Mouse (Mus musculus): Measurements from ENCODE around the gene Scnn1a.

The Scnn1a gene

DNA sequence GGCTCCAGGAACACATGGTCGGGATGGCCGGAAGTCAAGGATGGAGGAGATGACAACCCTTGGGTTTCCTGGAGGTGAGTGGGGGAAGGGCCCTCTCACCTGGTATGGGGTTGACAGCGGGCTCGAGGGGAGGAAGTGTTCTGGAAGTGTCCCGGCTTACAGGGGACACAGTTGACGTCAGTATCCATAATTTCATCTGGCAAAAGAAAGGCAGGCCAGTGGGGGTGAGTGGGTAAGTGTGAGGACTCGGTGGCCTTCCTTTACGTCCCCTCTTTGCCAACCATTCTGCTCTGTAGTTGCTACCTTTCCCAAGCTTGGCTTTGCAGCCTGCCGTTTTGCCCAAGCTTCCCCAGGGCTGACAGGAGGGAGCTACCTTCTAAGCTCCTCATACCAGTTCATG is 8.3 kb upstream of the Scnn1a start:
- no peak for DNase-seq

DNA sequence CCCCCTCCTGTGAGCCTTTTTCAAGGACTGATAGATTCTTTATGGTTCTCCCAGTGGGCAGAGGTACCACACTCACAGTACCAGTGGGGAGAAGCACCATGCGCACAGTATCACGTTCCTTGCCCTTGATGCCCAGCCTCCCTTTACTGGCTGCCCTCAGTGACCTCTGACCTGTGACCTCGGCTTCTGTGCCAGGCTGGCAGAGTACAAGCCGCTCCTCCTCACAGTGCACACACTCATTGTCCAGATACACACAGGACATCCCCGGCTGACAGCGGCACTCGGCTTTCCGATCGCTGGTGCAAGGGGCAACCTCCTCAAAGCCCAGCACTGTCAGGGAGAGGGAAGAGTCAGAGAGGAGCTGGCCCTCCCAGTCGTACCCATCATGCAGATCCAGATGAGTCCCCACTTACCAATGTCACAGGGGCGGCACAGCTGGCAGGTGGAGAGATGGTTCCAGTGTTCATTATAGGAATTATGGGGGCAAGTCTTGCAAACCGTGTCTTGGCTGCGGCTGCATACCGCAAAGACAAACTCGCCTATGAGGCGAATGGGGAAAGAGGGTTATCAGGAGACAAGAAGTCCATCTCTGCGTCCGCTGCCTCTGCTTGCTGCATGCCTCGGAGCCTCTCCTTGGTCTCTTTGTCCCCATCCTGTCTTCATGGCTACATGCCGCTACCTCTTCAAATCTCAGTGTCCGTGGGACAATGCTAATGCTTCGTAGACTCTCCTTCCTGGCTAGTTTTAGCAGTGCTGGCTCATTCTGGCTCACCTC is 7.7 kb upstream of the Scnn1a start:
- no peak for DNase-seq

DNA sequence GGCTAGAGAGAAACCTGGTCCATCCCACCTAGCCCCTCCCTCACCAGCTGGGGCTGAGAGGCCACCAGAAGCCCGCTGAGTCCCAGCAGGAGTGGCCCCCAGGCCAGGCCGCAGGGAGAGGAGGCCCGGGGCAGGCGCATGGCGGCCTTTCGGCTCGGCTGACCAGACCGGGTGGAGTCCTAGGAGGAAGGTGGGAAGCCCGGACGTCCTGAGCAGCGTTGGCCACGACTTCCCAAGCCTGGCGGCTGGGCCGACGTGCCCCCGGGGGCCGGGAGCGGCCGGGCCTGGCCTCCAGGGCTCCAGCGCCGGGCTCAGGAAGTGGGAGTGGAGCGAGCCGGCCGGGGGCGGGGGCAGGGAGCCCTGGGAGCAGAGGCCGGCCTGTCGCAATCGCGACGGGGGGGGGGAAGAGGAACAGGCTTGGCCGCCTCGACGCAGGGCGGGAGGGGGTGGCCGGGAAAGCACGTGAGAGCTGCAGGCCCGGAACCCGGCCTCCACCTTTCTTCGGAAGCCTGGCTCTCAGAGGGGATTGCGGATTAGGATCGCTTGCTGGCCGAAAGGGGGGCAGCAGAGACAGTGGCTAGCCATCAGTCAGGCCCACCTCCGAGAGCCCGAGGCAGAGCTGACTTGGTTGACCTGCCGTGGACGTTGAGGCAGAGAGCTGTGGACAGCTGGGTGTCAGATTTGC is 6.8 kb upstream of the Scnn1a start, which contains the start of gene Ltbr:
Gene Ltbr, minus strand, starts transcription at position 340 of the 685 bp plus-strand sequence.
- DNase-seq, result peak; percentile 70 to 77

DNA sequence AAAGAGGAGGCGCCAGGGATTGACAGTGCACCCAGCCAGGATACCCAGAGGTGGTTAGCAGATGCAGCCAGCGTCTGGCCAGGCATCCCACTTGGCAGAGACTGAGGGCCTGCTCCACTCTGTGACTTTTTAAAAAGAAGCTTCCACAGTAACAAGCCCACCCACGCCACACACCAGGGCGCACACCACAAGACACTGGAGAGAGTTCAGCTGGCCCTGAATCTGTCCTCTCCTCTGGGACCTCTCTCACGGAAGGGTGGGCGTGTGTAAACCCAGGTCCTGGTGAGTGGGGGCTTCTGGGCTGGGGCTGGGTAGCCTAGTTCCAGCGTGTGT is 6.3 kb upstream of the Scnn1a start:
- DNase-seq, result no peak

DNA sequence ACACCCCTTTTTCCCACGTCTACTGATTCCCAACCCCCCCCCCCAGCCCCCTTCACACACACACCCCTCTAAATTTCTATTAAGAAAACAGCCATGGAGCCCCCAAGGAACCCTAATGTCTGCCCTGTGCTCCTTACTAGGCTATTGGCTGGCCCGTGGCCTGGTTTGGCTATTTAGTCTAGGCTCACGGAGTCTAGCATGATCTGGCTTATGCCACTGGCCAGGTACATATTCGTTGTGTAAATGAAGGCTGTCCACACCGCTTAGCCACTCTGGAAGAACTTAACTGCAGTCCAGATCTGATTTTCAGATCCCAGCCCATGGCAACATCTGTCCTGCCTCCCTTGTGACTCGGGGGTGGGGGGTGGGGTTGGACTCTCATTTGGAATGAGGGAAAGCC is 5.7 kb upstream of the Scnn1a start:
- no peak for DNase-seq

DNA sequence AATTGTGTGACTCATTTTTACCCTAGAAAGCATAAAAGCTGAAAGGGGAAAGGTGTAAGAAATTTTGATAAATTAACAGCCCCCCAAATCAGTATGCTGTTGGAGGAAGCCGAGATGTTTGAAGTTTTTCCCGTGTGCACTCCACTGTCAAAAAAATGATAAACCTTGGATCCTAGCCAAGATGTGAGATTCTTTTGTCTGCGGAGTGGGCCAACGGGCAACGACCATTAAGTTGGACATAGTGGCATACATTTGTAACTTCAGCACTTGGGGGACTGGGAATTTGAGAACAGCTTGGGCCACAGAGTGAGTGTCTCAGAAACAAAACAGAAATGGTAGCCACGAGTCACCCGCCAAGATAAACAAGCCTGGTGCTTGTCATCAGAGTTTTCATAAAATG is 3.4 kb upstream of the Scnn1a start:
- DNase-seq, result no peak

DNA sequence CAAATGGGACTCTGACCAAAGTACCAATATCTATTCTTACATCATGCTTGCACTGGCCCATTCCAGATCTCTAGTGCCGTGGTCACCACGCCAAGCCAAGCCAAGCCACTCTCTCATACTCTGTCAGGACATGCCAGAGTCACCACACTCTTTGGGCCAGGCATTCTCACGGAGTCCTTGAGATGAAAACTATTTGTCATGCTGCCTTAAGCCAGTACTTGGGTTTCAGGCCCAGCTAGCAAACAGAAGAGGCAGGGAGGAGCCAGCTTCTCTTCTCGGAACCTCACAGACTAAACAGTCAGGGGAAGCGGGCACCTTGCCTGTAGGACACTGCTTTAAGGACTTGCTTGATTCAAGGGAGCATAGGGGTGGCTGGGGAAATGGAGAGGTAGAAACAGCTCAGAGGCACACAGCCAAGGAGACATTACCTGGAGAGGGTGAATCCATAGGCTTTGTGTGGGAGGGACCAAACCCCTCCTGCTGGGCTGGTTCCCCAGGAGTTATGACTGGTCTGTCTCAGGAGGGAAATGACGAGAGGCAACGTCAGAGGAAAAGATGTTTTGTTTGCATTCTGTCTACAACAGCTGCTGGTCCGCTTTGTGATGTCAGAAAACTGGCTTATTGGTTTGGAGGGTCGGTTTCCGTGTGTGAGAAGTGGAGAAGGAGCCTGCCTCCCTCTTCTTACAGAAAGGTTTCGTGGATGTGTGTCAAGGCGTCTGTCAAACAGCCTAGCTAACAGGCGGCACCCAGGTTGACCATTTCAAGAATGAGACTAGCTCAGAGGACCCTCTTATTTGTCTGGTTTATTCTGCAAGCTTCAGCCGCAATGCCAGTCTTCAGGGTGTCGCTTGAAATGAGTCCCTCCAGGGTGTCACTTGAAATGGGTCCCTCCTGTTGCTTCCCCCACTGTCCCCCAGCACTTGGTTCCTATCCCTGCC is 1.2 kb upstream of the Scnn1a start:
- DNase-seq, result no peak

DNA sequence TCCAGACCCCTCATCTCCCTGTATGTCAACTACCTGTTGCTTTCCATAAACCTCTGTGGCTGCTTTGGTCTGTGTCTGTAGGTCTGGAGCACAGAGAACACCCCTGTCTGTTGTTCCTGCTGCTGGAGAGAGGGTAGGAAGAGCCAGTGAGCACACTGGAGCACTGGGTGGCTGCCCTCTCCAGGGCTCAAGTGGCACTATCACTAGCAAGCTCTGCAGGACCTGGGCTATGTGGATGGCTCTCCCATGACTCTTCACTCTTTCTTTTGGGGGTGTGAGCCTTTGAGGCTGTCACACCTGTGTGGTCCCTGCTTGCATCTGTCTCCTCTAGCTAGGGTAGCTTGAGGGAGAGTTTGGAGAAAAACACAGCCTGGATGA is 551 bp upstream of the Scnn1a start:
- no peak for DNase-seq

DNA sequence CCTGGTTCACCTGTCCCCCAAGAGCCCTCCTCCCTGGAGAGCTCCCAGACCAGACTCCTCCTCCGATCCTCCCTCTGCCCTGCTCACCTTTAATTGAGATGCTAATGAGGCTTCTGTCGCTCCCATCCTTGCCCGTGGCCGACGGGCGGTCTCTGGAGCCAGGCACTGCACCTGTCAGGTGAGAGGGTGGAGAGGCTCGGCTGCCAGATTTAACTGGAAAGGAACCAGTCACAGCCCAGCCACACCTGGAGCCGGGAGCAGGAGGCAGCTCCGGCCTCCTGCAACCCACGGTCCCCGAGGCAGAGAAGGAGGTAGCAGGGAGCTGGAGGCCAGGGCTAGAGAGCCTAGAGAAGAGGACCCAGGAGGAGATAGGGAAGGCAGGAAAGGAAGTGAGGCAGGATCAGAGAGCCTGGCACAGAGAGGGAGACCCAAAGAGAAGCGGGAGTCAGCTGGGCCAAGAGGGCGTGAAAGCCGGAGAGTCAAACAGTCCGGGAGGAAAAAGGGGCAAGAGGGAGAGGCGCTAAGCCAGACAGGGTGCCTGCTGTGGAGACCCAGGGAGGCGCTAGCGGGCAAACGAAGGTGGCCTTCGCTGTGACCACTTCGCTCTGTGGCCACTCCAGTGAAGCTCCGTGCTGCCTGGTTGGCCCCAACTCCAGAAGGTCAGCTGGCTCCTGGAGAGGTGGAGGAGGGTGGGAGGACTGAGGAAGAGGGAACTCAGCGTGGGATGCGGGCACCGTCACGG is 826 bp downstream of the Scnn1a start:
- peak in 1 of 2 experiments; percentile 31 for DNase-seq

DNA sequence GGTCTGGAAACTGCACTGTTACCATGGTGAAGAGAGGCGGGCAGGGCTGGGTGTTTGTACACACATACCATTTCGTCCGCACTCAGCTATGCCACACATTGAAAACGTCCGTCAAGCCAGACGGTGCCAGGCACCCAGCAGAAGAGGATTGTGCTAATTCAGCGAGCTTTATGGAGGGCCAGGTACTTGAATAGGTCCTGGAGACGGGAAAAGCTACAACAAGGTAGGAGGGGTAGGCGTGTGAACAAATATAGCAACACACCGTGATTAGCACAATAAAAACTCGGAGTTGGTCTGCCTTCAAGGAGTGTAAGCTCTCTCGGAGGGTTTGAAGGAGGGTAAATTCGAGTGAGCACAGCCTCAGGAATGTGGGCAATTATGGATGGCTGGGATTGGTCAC is 2.3 kb downstream of the Scnn1a start:
- DNase-seq, result no peak

DNA sequence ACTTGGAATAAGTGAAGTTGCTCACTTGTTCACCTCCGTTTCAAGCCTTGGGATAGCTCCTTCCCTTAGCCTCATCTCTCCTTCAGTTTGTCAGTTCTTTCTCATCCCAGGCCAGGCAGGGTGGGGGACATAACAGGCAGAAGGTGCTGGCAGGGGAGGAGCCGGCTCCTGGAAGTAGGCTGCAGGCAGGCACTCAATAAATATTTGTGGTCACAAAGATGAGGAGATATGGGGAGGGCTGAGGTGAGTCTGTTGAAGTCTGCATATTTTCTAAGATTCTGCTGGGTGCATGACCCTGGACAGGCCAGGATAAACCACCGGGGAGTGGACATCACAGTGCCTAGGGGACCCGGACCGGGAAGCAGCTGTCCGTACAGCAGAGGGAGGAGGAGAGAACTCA is 3.1 kb downstream of the Scnn1a start:
- no peak for DNase-seq

DNA sequence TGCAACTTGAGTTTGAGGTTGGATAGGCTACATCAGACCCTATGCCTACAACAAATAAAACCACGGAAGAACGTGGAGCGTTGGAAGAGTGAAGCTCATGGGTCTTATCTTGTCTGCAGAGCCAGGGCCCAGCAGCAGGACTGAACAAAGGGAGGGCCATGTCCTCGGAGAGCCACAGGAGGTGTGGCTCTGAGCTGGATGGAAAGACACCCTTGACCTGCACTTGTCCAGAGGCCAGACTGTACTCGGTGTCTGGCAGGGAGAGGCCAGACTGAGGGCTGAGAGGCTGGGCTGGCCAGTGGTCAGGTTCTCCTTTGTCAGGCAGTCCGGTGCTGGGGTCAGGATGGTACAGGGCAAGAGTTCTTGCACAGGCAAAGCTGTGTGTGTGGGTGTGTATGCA is 4.9 kb downstream of the Scnn1a start:
- no peak for DNase-seq

DNA sequence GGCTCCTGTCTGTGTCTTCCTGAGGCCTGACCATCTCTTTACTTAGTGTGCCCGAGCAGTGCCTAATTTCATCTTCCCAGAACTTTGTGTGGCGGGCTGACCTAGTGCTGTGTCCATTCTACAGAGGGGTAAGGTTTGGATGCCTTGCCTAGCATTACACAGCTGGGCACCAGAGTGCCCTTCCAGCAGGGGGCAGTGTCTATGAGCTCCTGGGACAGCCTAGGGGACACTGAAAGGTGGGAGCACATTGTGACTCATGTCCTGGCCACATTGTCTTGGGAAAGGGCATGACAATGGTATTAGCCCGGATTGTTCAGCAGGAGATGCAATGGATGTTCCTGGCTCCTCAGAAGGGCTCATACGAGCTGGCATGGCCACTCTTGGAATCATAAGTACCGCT is 7.8 kb downstream of the Scnn1a start:
- no peak for DNase-seq

DNA sequence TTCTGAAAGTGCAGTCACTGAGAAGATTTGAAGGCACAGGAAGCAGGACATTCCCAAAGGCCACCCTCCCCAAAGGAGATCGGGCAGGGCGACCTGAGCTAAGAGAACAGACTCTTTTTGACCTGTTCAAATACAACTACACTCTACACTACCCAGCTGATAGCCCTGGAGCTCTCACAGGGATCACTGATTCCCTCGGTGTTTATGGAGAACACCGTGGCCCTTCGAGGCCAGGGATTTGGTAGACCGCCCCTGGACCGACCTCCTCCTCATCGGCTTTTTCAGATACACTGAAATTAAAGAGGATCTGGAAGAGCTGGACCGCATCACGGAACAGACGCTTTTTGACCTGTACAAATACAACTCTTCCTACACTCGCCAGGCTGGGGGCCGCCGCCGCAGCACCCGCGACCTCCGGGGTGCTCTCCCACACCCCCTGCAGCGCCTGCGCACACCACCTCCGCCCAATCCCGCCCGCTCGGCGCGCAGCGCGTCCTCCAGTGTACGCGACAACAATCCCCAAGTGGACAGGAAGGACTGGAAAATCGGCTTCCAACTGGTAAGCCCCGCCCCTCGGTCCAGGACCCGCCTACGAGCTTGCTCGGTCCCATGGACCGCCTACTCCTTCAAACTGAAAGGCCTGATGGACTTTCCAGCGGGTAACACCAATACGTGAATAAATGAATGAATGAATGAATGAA is 10.3 kb downstream of the Scnn1a start:
- DNase-seq, result peak; percentile 73 to 80

DNA sequence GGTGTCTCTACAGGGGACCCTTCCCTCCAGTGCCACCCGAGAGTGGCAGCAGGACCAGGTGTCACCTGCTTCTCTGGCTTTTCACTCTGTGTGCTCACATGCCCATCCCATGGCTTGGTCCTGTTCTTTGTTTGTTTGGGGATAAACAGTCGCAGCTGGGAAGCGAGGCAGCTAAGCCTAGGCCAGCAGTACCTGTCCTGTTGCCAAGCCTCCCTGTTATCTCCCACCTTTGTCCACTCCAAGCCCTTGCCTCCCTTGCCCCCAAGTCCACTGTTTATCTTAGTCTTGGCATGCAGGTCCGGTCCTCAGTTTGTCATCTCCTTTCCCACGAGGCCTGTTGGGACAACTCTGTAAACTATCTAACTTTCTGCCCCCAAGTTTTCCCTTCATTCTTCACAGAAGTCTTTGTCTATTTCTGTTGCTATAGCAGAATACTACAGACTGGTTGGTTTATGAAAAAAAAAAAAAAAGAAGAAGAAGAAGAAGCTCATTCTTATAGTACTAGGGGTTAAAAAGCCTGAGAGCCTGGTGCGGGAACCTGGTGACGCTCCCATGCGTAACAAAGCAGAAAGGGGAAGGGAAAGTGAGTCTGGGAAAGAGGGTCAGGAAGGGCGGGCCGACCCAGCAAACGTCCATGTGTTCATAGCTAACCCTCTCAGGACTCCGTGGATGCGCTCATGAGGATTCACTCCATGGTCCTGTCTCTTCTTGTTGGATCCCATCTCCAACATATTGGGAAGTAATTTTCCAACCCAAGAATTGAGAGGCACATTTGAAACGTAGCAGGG is 12.8 kb downstream of the Scnn1a start:
- DNase-seq, result no peak

DNA sequence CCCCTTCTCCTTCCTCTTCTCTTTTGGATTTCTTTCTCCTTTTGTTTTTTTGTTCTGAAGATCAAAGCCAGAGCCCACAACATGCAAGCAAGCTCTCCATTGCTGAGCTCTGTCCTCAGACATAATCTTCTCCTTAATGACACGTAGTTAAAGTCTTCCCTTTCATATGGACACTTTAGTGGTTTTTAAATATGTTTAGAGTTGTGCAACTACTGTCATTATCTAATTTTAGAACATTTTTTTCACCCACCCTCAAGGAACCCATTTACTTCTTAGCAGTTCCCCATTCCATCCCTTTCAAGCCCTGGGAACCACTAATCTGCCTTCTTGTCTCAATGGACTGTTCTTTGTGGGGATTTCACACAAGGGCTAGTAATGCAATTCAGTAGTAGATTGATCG is 13.9 kb downstream of the Scnn1a start:
- no peak for DNase-seq

DNA sequence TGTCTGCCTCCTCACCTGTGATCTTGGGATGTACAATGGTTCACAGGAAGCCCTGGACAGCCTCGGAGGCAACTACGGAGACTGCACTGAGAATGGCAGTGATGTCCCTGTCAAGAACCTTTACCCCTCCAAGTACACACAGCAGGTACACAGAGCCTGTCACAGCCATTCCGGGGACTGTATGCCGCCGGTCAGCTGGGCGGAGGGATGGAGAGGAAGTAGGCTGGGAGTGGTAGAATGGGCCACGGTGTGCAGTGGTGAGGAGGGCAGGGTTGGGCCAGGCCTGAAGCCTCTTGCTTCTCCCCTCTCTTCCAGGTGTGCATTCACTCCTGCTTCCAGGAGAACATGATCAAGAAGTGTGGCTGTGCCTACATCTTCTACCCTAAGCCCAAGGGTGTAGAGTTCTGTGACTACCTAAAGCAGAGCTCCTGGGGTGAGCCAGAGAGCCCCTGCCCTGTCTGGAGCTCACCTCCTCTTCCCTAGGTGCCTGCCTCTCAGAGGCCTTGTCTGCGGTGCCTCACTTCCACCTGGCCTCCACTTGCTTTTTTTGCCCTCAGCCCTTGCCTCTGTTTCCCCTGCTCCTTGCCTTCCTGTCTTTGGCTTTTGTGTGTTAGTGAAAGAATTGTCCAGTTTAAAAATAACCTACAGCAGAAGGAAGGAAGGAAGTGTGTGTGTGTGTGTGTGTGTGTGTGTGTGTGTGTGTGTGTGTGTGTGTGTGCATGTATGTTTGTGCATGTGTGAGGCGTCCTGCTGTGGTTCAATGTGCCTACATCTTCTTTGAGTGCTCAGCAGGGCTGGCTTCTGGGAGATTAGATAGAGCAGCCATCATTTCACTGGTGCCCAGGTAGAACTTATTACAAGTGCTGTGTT is 18.6 kb downstream of the Scnn1a start:
- DNase-seq, result no peak

DNA sequence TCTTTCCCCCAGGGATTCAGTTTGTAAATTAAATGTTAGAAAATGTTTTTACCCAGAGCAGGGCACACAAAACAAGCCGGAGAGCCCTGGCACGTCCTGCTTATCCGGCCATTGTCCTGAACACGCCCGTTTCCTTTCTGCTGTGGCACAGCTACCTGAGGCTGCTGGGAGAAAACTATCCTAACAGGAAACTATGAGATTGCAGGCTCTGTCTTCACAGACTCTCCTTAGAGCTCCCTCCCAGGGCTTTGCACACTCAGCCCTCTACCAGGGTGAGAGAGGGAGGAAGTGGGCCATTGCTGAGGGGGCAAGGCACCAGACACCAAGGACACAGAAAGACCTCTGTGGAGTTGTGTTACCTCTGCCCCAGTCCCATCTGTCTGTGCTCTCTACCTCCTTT is 19.8 kb downstream of the Scnn1a start:
- no peak for DNase-seq

DNA sequence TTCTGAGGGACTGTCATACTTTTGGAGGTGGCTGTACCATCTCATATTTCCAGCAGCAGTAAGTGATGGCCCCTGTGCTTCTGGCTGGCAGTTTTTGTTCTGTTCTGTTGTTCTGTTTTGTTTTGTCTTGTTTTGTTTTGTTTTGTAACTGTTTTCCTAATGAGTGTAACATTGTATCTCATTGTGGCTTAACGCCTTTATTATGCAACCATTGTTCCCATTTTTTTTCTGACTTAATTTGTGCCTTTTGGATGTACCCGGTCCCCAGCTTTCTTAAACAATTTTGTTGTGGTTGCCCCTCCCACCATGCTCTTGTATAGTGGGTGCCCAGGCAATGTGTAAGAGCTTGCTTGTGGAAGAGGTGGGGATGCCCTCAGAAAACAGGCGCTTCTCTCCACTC is 21.7 kb downstream of the Scnn1a start:
- DNase-seq, result no peak

DNA sequence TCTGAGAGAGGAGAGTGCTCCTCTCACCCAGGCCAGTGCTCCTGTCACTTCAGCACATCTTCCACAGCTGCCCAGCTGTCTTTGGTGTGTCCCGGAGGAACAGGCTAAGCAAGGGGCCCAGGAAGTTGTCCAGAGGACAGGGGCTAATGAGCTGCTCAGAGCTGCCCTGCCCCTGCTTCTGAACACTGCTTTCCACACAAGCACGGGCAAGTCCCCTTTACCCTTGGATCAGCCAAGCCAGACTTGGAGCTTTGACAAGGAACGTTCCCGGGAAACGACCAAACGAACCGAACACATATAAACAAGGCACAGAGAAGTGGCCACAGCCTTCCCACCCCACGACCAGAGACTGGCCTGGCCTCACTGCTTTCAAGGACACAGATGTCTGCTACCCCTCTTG is 23.6 kb downstream of the Scnn1a start:
- DNase-seq, result peak in 1 of 2 experiments; percentile 27

Data from cerebellum, postnatal 10 days (tissue).